Mouse (Mus musculus): Measurements from ENCODE around the gene Spem1. TPM values are rescaled to one million over a fixed set of nuclear protein-coding genes. Genes with fewer than 3 reads are reported as not detected.
A peak's percentile ranks its signal among the peaks of the same experiment; 100 is the strongest.

Spem1 gene
- polyA plus RNA-seq, 1 experiment = not detected

DNA sequence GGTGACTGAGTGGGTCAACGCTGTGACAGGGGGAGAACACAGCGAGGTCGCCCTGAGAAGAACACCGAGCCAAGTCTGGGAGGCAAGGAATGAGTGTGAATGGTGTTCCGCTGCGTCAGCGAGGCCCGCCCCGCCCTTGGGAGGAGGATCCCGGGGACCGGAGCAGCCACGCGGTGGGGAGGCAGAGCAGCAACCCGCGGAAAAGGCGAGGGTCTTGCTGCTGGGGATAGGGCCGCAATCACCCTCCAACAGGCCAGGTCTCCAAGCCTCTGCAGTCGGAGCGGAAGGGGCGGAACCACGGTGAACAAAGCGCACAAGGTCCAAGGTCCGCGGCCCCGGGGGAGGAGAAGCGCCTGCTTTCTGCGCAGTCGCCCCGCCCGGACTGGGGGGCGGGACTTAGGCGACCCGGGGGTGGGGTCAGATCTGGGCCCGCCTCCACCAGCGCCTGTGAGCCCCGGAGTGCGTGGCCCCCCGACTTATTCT, 24.3 kb upstream of the Spem1 start, which contains the start of gene Plscr3:
Plscr3 (plus strand) TSS at position 179 of the 483 bp plus-strand sequence.
- under 1% methylated on average over 38 of the region's 38 CpGs for WGBS
- H3K4me1 ChIP-seq (ENCODE audit: control insufficient read depth, insufficient read depth, low read length) = peaks cover 18% of the 10 kb centered on the region

DNA sequence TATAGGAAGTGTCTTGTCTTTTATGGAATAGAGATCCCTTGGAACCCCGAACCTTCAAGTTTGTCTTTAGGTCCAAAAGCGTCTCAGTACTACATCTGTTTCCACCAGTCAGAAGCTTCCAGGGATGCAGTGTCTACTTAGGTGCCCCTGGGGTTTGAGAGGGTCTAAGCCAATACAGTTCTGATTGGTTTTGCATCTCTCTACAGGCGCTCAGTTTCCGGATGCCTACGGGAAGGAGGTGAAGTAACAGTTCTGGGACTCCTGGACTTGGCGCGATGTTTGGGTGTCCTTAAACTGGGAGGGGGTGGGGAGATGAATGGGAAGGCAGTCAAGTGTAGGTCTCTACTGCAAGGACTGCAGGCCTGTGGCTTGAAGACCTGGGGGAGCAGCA, 16.7 kb upstream of the Spem1 start:
- under 1% methylated on average over 7 of the region's 7 CpGs for WGBS
- TF ChIP-seq POLR2A (IDR thresholded peaks at IDR 0.05; ENCODE audit: borderline replicate concordance, control insufficient read depth, low read depth, low read length) (no peak), CTCF (IDR thresholded peaks at IDR 0.05; ENCODE audit: control insufficient read depth, insufficient read depth, low read length) (no peak)
- peak overlapping the region; percentile 89 for H3K4me3 ChIP-seq (replicated peaks; ENCODE audit: control insufficient read depth, low read depth, low read length)
- H3K4me1 ChIP-seq (ENCODE audit: control insufficient read depth, insufficient read depth, low read length) = peaks cover 2% of the 10 kb centered on the region
- peak overlapping the region; percentile 73 for H3K27ac ChIP-seq (ENCODE audit: control insufficient read depth, insufficient read depth, low read depth, low read length, poor library complexity)

More for the DNA sequence above, 24.3 kb upstream of the Spem1 start, which contains the start of gene Plscr3:
- Histone ChIP-seq H3K4me3 (replicated peaks; ENCODE audit: control insufficient read depth, low read depth, low read length) (peak within 1 kb of the TSS; percentile 85), H3K27ac (ENCODE audit: control insufficient read depth, insufficient read depth, low read depth, low read length, poor library complexity) (peak within 1 kb of the TSS; percentile 82)
- TF ChIP-seq CTCF (IDR thresholded peaks at IDR 0.05; ENCODE audit: control insufficient read depth, insufficient read depth, low read length) (no peak), POLR2A (IDR thresholded peaks at IDR 0.05; ENCODE audit: borderline replicate concordance, control insufficient read depth, low read depth, low read length) (peak; percentile 89)

- Histone ChIP-seq H3K27ac (ENCODE audit: control insufficient read depth, insufficient read depth, low read depth, low read length, poor library complexity) (peak within 1 kb of the TSS; percentile 75), H3K4me1 (ENCODE audit: control insufficient read depth, insufficient read depth, low read length) (peaks cover 2% of the 10 kb centered on the region), H3K4me3 (replicated peaks; ENCODE audit: control insufficient read depth, low read depth, low read length) (peak within 1 kb of the TSS; percentile 89)
- WGBS = under 1% methylated on average over 34 of the region's 34 CpGs
- TF ChIP-seq CTCF (IDR thresholded peaks at IDR 0.05; ENCODE audit: control insufficient read depth, insufficient read depth, low read length) = no peak
- TF ChIP-seq POLR2A (IDR thresholded peaks at IDR 0.05; ENCODE audit: borderline replicate concordance, control insufficient read depth, low read depth, low read length) = peak; percentile 91; the same call in 1 of the 2 replicates
Observed at GRCm38 (mm10) chr11:69837952-69838713, 16.2 kb upstream of the Spem1 start, which contains the start of gene Tmem256. Gene Tmem256 (plus strand): TSS chr11:69838514.

- WGBS = under 1% methylated on average over 32 of the region's 32 CpGs
- no peak for TF ChIP-seq POLR2A (IDR thresholded peaks at IDR 0.05; ENCODE audit: borderline replicate concordance, control insufficient read depth, low read depth, low read length)
- TF ChIP-seq CTCF (IDR thresholded peaks at IDR 0.05; ENCODE audit: control insufficient read depth, insufficient read depth, low read length) = no peak
- H3K27ac ChIP-seq (ENCODE audit: control insufficient read depth, insufficient read depth, low read depth, low read length, poor library complexity) = peak within 1 kb of the TSS; percentile 75
- H3K4me1 ChIP-seq (ENCODE audit: control insufficient read depth, insufficient read depth, low read length) = peaks cover 2% of the 10 kb centered on the region
- H3K4me3 ChIP-seq (replicated peaks; ENCODE audit: control insufficient read depth, low read depth, low read length) = peak within 1 kb of the TSS; percentile 89
Observed at GRCm38 (mm10) chr11:69837604-69837951, 15.6 kb upstream of the Spem1 start, which contains the start of gene Nlgn2. Gene Nlgn2 (minus strand): TSS chr11:69837784.

- Histone ChIP-seq H3K27ac (ENCODE audit: control insufficient read depth, insufficient read depth, low read depth, low read length, poor library complexity) (no peak overlapping the region), H3K4me3 (replicated peaks; ENCODE audit: control insufficient read depth, low read depth, low read length) (peak overlapping the region; percentile 1), H3K4me1 (ENCODE audit: control insufficient read depth, insufficient read depth, low read length) (peaks cover 2% of the 10 kb centered on the region)
- WGBS = 4% methylated on average over 52 of the region's 52 CpGs
- no peak for TF ChIP-seq CTCF (IDR thresholded peaks at IDR 0.05; ENCODE audit: control insufficient read depth, insufficient read depth, low read length)
- no peak for TF ChIP-seq POLR2A (IDR thresholded peaks at IDR 0.05; ENCODE audit: borderline replicate concordance, control insufficient read depth, low read depth, low read length)
Observed at GRCm38 (mm10) chr11:69836703-69837576, 15.0 kb upstream of the Spem1 start.

DNA sequence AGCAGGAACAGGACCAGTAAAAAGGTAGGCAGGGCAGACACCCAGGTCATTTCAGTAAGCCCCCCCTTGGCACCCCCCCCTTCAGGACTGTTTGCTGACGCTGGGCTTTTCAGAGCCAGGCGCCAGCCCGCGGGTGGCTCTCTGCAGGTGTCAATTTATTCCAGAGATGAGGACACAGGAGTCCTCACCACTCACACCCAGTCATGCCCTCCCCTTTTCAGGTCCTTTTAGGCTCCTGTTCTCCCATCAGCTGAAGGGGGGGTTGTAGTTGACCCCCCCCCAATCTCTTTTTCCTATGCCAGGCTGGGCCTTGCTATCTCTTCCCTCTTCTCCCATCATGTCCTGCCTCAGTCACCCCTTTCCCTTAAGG, 14.0 kb upstream of the Spem1 start:
- no peak overlapping the region for H3K27ac ChIP-seq (ENCODE audit: control insufficient read depth, insufficient read depth, low read depth, low read length, poor library complexity)
- peaks cover 2% of the 10 kb centered on the region for H3K4me1 ChIP-seq (ENCODE audit: control insufficient read depth, insufficient read depth, low read length)
- TF ChIP-seq CTCF (IDR thresholded peaks at IDR 0.05; ENCODE audit: control insufficient read depth, insufficient read depth, low read length) = no peak
- TF ChIP-seq POLR2A (IDR thresholded peaks at IDR 0.05; ENCODE audit: borderline replicate concordance, control insufficient read depth, low read depth, low read length) = no peak
- 54% methylated on average over 4 of the region's 4 CpGs for WGBS
- no peak overlapping the region for H3K4me3 ChIP-seq (replicated peaks; ENCODE audit: control insufficient read depth, low read depth, low read length)

DNA sequence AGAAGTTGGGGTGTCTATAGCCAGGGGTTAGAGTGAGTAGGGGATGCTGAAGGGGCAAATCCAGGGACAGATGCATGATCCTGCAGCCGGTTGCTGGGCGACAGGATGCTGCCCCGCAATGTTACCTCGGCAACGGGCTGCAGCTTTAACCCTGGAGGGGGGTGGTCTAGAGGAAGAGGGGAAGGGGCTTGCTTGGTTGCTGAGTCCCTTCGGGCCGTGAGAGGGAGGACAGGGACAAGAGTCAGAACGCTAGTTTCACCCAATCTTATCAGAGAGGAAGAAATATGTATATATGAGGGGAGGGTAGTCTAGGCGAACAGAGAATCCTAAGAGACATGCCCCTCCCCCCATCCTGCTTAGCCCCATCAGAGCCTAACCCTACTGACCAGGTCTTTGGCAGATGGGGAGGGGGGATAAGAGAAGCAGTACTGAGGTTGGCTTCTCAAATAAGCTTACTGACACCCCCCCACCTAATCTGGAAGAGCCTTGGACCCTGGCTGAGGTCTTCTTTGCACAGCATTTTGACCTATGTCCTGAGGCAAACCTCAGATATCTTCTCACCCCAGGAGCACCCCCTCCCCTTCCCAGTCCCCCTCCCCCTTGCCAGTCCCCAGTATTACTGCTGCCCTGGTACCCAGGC, 13.5 kb upstream of the Spem1 start:
- TF ChIP-seq CTCF (IDR thresholded peaks at IDR 0.05; ENCODE audit: control insufficient read depth, insufficient read depth, low read length) (no peak), POLR2A (IDR thresholded peaks at IDR 0.05; ENCODE audit: borderline replicate concordance, control insufficient read depth, low read depth, low read length) (no peak)
- Histone ChIP-seq H3K27ac (ENCODE audit: control insufficient read depth, insufficient read depth, low read depth, low read length, poor library complexity) (no peak overlapping the region), H3K4me1 (ENCODE audit: control insufficient read depth, insufficient read depth, low read length) (peaks cover 2% of the 10 kb centered on the region), H3K4me3 (replicated peaks; ENCODE audit: control insufficient read depth, low read depth, low read length) (no peak overlapping the region)
- 57% methylated on average over 9 of the region's 9 CpGs for WGBS
